Mouse (Mus musculus) erythroblast, embryonic 14.5 days (primary cell): ENCODE results near the gene Cd274.

Experiments used
- GATA1 ChIP-seq: IDR thresholded peaks from 2 replicates; pipeline ENCODE4 v1.6.1; 2012; ENCODE audit warnings: low read length, inconsistent platforms, mixed read lengths
- TAL1 ChIP-seq: IDR thresholded peaks from 3 replicates; pipeline ENCODE4 v1.6.1; 2012; ENCODE audit warnings: low read length, inconsistent platforms, mixed read lengths

DNA sequence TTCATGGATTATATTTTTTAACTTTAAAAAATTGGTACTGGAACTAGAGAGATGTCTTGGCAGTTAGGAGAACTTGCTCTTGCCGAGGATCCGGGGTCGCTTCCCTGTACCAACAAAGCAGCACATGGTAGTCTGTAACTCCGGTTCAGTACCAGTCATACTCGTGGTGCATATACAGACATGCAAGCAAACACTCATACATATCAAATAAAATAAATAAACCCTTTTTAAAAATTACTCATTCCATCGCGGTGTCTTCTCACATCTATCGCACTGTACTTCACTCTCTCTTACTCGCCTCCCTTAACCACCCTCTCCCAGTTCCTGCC is 41.4 kb upstream of the Cd274 start:
- TF ChIP-seq TAL1 = no peak
- no peak for TF ChIP-seq GATA1
